Mouse (Mus musculus) C2C12 (cell line): ENCODE data around the gene Rpl34.

ENCODE experiments used
- CEBPB ChIP-seq: IDR thresholded peaks from one replicate; pipeline ENCODE4 v1.6.1; 2011; ENCODE audit warnings: low read depth, mild to moderate bottlenecking, control low read depth, moderate library complexity
- CTCF ChIP-seq: IDR thresholded peaks from one replicate; pipeline ENCODE4 v1.5.1; 2011; ENCODE audit not compliant: control insufficient read depth, insufficient read depth, insufficient read length
- MYOD1 ChIP-seq: IDR thresholded peaks from one replicate; pipeline ENCODE4 v1.6.1; 2011; ENCODE audit warnings: low read depth; ENCODE audit not compliant: control insufficient read depth, insufficient read length
- MYOG ChIP-seq: IDR thresholded peaks from one replicate; pipeline ENCODE4 v1.6.1; 2011; ENCODE audit not compliant: control insufficient read depth, insufficient read length; ENCODE audit errors: extremely low read depth

GRCm38 (mm10) chr3:130768172-130768571 lies 38.0 kb upstream of the Rpl34 start:
- no peak for TF ChIP-seq MYOD1
- no peak for TF ChIP-seq CEBPB
- TF ChIP-seq CTCF = no peak
- TF ChIP-seq MYOG = no peak
